Mouse (Mus musculus) heart, embryonic 11.5 days (tissue): ENCODE results near the gene Syn2. TPM values are rescaled to one million over a fixed set of nuclear protein-coding genes. Genes with fewer than 3 reads are reported as not detected.

Source experiments
- ATAC-seq: fragments of 200-750 bp; cut with Nextera tagmentation; replicated peaks from 2 replicates; pipeline ENCODE4 v1.8.0; 2017; ENCODE audit warnings: moderate library complexity; ENCODE audit not compliant: insufficient number of reproducible peaks, low FRiP score, low TSS enrichment
- H3K27ac ChIP-seq: fragments of 300-500 bp; sonication (generic); 2 replicates; pipeline ENCODE4 v1.5.1; 2014; ENCODE audit warnings: mild to moderate bottlenecking, low read depth, low read length
- H3K27me3 ChIP-seq: fragments of 300-500 bp; sonication (generic); 2 replicates; pipeline ENCODE4 v1.6.1; 2014; ENCODE audit warnings: mild to moderate bottlenecking, low read length, mixed read lengths; ENCODE audit not compliant: control insufficient read depth, insufficient read depth
- H3K36me3 ChIP-seq: fragments of 300-500 bp; sonication (generic); 2 replicates; pipeline ENCODE4 v1.6.1; 2014; ENCODE audit warnings: mild to moderate bottlenecking, low read length, moderate library complexity, mixed read lengths; ENCODE audit not compliant: control insufficient read depth, insufficient read depth
- H3K4me1 ChIP-seq: fragments of 300-500 bp; sonication (generic); 2 replicates; pipeline ENCODE4 v1.6.1; 2014; ENCODE audit warnings: low read length; ENCODE audit not compliant: control insufficient read depth, insufficient read depth
- H3K4me2 ChIP-seq: fragments of 300-500 bp; sonication (generic); 2 replicates; pipeline ENCODE4 v1.6.1; 2014; ENCODE audit warnings: mild to moderate bottlenecking, moderate library complexity
- H3K4me3 ChIP-seq: fragments of 300-500 bp; sonication (generic); 2 replicates; pipeline ENCODE4 v1.5.1; 2014; ENCODE audit warnings: low read depth, low read length
- H3K9ac ChIP-seq: fragments of 300-500 bp; sonication (generic); 2 replicates; pipeline ENCODE4 v1.6.1; 2014; ENCODE audit warnings: mild to moderate bottlenecking, low read depth, low read length, moderate library complexity
- H3K9me3 ChIP-seq: fragments of 300-500 bp; sonication (generic); replicated peaks from 2 replicates; pipeline ENCODE4 v1.6.1; 2016; ENCODE audit warnings: low read length; ENCODE audit not compliant: control insufficient read depth
- WGBS: fragments of 180-500 bp; shearing (Covaris S2); extraction: QIAGEN DNeasy Blood & Tissue Kit; methylation state at CpG from one replicate; pipeline ENCODE4 v1.1.7; 2014; ENCODE audit not compliant: insufficient replicate concordance; 5-methylcytosine and 5-hydroxymethylcytosine counted together
- polyA plus RNA-seq: library from polyadenylated mRNA; unstranded; fragments of >200 nt; fragmentation: Nextera tagmentation; extraction: Ambion mirVana; gene quantifications from 2 replicates; pipeline ENCODE4 v1.2.1, GENCODE M21; 2014

Syn2 gene
- polyA plus RNA-seq, 1 experiment from 2014 or later = 0.99 TPM

GRCm38 (mm10) chr6:115141446-115141845, 6.7 kb downstream of the Syn2 start:
- 54% methylated on average over 4 of the region's 4 CpGs for WGBS
- no peak overlapping the region for H3K9ac ChIP-seq
- no peak for ATAC-seq
- H3K27me3 ChIP-seq = peaks cover 4% of the 10 kb centered on the region
- no peak overlapping the region for H3K4me3 ChIP-seq
- no peaks in the 10 kb centered on the region for H3K36me3 ChIP-seq
- H3K4me1 ChIP-seq = no peaks in the 10 kb centered on the region
- H3K27ac ChIP-seq = no peak overlapping the region
- H3K9me3 ChIP-seq = no peaks in the 10 kb centered on the region
- no peak overlapping the region for H3K4me2 ChIP-seq

DNA sequence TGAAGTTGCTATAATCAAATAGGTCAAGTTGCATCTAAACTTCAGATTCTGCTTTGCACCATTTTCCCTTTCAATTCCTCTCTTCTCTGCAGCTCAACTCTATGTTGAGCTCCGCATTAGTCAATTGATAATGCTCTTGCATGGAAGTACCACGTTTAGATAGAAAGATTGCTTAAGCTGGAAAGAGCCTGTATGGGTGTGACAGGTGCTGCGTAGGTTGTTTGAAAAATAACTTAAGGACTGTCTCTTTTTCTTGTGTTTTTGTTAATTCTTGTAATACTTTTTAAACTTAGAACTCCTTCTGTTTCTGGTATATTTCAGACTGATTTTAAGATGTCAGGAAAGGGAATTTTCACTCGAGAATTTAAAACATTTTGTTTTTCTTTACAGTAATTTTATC, 26.5 kb downstream of the Syn2 start:
- H3K9me3 ChIP-seq = no peaks in the 10 kb centered on the region
- H3K4me1 ChIP-seq = no peaks in the 10 kb centered on the region
- no peak overlapping the region for H3K9ac ChIP-seq
- H3K36me3 ChIP-seq = no peaks in the 10 kb centered on the region
- H3K4me3 ChIP-seq = no peak overlapping the region
- ATAC-seq = no peak
- H3K27me3 ChIP-seq = no peaks in the 10 kb centered on the region
- WGBS = 58% methylated on average over 4 of the region's 4 CpGs
- H3K4me2 ChIP-seq = no peak overlapping the region
- H3K27ac ChIP-seq = no peak overlapping the region

DNA sequence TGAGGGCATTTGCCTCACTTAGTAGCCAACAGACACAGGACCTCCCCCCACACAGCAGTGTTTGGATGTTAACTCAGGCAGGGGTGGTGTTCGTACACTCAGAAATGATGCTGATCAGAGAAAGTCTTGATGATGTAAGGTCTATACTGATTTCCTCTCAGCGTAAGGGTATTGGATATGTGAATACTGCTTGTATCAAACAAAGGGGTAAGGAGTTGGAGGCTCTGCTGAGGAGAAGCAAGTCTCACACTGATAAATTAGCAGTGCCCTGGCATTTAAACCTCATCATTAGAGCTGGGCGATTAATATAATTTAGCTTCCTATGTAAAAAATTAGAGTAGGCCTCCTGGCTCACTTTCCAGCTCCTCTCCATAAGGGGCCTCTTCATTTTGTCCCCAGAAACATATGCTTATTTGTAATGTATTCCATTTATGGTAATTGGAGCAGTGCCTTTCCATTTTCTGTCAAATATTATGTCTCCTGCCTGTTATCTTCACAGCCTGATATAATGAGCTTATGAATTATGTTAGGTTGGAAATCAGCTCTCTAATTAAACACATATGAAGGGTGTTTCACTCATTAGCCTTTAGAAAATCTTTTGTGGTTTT, 31.3 kb downstream of the Syn2 start:
- Histone ChIP-seq H3K4me3 (no peak overlapping the region), H3K36me3 (no peaks in the 10 kb centered on the region), H3K4me1 (no peaks in the 10 kb centered on the region), H3K9ac (no peak overlapping the region), H3K27me3 (peaks cover 4% of the 10 kb centered on the region; the same call in 1 of the 2 replicates), H3K27ac (no peak overlapping the region), H3K4me2 (no peak overlapping the region), H3K9me3 (no peaks in the 10 kb centered on the region)
- WGBS = 77% methylated on average over 3 of the region's 3 CpGs
- no peak for ATAC-seq

DNA sequence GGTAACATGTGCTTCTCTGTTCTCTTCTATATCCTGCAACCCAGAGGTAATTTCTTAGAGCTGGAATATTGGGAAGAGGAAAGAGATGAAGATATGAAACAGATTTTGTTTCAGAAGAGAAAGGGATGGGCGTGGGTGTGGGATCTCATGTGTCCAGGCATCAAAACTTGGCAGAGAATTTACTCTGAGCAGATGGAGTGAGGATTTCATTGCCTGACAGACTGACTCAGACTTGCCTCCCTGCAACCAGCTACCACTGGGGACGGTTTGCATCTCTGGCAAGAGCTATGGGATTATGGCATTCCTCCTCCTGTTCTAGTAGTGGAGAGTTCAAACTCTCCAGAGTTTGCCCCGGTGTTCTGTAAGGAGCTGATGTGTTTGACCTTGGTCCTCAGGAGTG, 34.2 kb downstream of the Syn2 start:
- Histone ChIP-seq H3K4me1 (no peaks in the 10 kb centered on the region), H3K4me3 (no peak overlapping the region), H3K9me3 (no peaks in the 10 kb centered on the region), H3K4me2 (no peak overlapping the region), H3K27me3 (peaks cover 7% of the 10 kb centered on the region; the same call in 1 of the 2 replicates), H3K9ac (no peak overlapping the region), H3K27ac (no peak overlapping the region), H3K36me3 (no peaks in the 10 kb centered on the region)
- ATAC-seq = no peak
- WGBS = 55% methylated on average over 3 of the region's 3 CpGs

DNA sequence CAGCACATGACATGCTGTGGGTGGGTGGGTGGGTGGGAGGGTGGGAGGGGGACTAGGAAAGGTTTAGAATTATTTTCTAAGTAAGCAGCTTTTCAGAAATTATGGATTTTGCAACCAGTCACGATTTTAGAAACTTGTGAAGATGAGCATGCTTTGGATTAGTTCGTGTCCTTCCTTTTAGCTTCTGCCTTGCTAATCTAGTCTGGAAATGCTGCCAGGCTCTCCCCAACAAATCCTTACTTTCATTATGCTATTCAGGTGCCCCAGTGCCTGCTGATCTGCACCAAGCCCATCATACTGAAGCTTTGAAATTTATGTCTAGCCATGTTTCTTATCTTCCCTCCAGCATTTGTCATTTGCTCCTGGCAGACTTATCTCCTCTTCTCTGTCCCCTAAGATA, 34.8 kb downstream of the Syn2 start:
- no peak for ATAC-seq
- Histone ChIP-seq H3K4me1 (no peaks in the 10 kb centered on the region), H3K4me3 (no peak overlapping the region), H3K4me2 (no peak overlapping the region), H3K9me3 (no peaks in the 10 kb centered on the region), H3K9ac (no peak overlapping the region), H3K27ac (no peak overlapping the region), H3K36me3 (no peaks in the 10 kb centered on the region), H3K27me3 (peaks cover 7% of the 10 kb centered on the region; the same call in 1 of the 2 replicates)
- whole genome bisulfite sequencing = 57% methylated on average over 2 of the region's 2 CpGs

GRCm38 (mm10) chr6:115174845-115175244, 40.1 kb downstream of the Syn2 start:
- WGBS = 36% methylated on average over 3 of the region's 3 CpGs
- no peaks in the 10 kb centered on the region for H3K4me1 ChIP-seq
- no peaks in the 10 kb centered on the region for H3K36me3 ChIP-seq
- 0 out of 2 replicates have a peak, but pooled peaks cover 2% of the 10 kb centered on the region for H3K27me3 ChIP-seq
- no peak overlapping the region for H3K4me3 ChIP-seq
- no peak for ATAC-seq
- H3K9me3 ChIP-seq = no peaks in the 10 kb centered on the region
- no peak overlapping the region for H3K9ac ChIP-seq
- no peak overlapping the region for H3K27ac ChIP-seq
- H3K4me2 ChIP-seq = no peak overlapping the region

DNA sequence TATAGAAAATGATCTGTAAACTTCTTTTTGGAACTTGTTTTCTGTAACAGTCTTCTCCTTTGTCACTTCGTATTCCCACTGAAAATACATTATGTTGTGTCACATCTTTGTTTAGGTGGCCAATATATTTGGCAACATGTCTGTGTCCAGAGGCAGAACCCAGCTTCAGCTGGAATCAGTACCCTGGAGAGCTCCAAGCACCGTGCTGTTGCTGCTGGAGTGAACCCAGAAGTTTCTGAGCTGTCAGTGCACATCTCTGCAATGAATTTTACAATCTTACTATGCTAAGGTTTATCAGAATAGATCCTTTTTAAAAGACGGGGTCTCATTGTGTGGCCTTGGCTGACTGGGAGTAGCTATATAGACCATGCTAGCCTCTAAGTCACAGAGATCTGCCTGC, 44.1 kb downstream of the Syn2 start:
- no peak overlapping the region for H3K9ac ChIP-seq
- no peak for ATAC-seq
- 19% methylated on average over 3 of the region's 3 CpGs for WGBS
- H3K4me1 ChIP-seq = no peaks in the 10 kb centered on the region
- no peaks in the 10 kb centered on the region for H3K9me3 ChIP-seq
- no peaks in the 10 kb centered on the region for H3K36me3 ChIP-seq
- no peak overlapping the region for H3K4me3 ChIP-seq
- no peak overlapping the region for H3K27ac ChIP-seq
- H3K4me2 ChIP-seq = no peak overlapping the region
- H3K27me3 ChIP-seq = no peaks in the 10 kb centered on the region; the same call in 1 of the 2 replicates

GRCm38 (mm10) chr6:115181094-115181493, 46.4 kb downstream of the Syn2 start:
- H3K27ac ChIP-seq = no peak overlapping the region
- H3K9me3 ChIP-seq = no peaks in the 10 kb centered on the region
- H3K27me3 ChIP-seq = no peaks in the 10 kb centered on the region; the same call in 1 of the 2 replicates
- no peaks in the 10 kb centered on the region for H3K4me1 ChIP-seq
- H3K4me3 ChIP-seq = no peak overlapping the region
- WGBS = 65% methylated on average over 2 of the region's 2 CpGs
- H3K9ac ChIP-seq = no peak overlapping the region
- H3K4me2 ChIP-seq = no peak overlapping the region
- no peak for ATAC-seq
- no peaks in the 10 kb centered on the region for H3K36me3 ChIP-seq

- WGBS = 70% methylated on average over 7 of the region's 7 CpGs
- Histone ChIP-seq H3K36me3 (no peaks in the 10 kb centered on the region), H3K9ac (no peak overlapping the region), H3K4me2 (no peak overlapping the region), H3K27ac (no peak overlapping the region), H3K4me1 (no peaks in the 10 kb centered on the region), H3K4me3 (no peak overlapping the region), H3K9me3 (no peaks in the 10 kb centered on the region), H3K27me3 (no peaks in the 10 kb centered on the region)
- ATAC-seq = no peak
Measured at GRCm38 (mm10) chr6:115191111-115191510, 56.4 kb downstream of the Syn2 start.
